Mouse (Mus musculus) CH12.LX (cell line): Measurements from ENCODE around the gene Shank3.

Source experiments
- ETS1 ChIP-seq: conservative IDR thresholded peaks from 2 replicates; pipeline ENCODE4 v1.6.1; 2012; ENCODE audit warnings: low read depth, mild to moderate bottlenecking, inconsistent platforms, low read length, improper control_type of control experiment, moderate library complexity
- GABPA ChIP-seq: IDR thresholded peaks from 2 replicates; pipeline ENCODE4 v1.6.1; 2012; ENCODE audit warnings: low read depth, low read length, improper control_type of control experiment, inconsistent platforms; ENCODE audit not compliant: insufficient replicate concordance
- MAX ChIP-seq: IDR thresholded peaks from 2 replicates; pipeline ENCODE4 v1.6.1; 2011; ENCODE audit warnings: low read length, improper control_type of control experiment
- POLR2A ChIP-seq: IDR thresholded peaks from 2 replicates; pipeline ENCODE4 v1.6.1; 2011; ENCODE audit warnings: low read depth, mild to moderate bottlenecking, improper control_type of control experiment, low read length
- RAD21 ChIP-seq: IDR thresholded peaks from 2 replicates; pipeline ENCODE4 v1.6.1; 2011; ENCODE audit warnings: low read depth, mild to moderate bottlenecking, low read length, improper control_type of control experiment, moderate library complexity
- ZKSCAN1 ChIP-seq: IDR thresholded peaks from 2 replicates; pipeline ENCODE4 v1.6.1; 2012; ENCODE audit warnings: low read depth, inconsistent platforms, low read length, improper control_type of control experiment, borderline replicate concordance

GRCm38 (mm10) chr15:89488611-89489117, 10.8 kb upstream of the Shank3 start:
- TF ChIP-seq GABPA (no peak), ZKSCAN1 (no peak), RAD21 (no peak), ETS1 (no peak), MAX (no peak), POLR2A (no peak)
